Mouse (Mus musculus) intestine, embryonic 14.5 days (tissue): ENCODE results near the gene Sbk2. TPM values are rescaled to one million over a fixed set of nuclear protein-coding genes. Genes with fewer than 3 reads are reported as not detected.

Experiments used
- ATAC-seq: fragments of 200-750 bp; cut with Nextera tagmentation; replicated peaks from 2 replicates; pipeline ENCODE4 v1.8.0; 2017; ENCODE audit warnings: low read depth, moderate number of reproducible peaks, moderate TSS enrichment, moderate library complexity; ENCODE audit not compliant: low FRiP score, low TSS enrichment
- DNase-seq: peaks from one replicate; pipeline ENCODE4 v3.0.0-alpha.2; 2018; ENCODE audit warnings: low spot score
- H3K27ac ChIP-seq: fragments of 300-500 bp; sonication (generic); 2 replicates; pipeline ENCODE4 v1.5.1; 2014; ENCODE audit warnings: low read depth, mild to moderate bottlenecking, control low read depth
- H3K27me3 ChIP-seq: fragments of 300-500 bp; sonication (generic); replicated peaks from 2 replicates; pipeline ENCODE4 v1.6.1; 2014; ENCODE audit warnings: low read length, control low read depth; ENCODE audit not compliant: control insufficient read depth, insufficient read depth
- H3K36me3 ChIP-seq: fragments of 300-500 bp; sonication (generic); 2 replicates; pipeline ENCODE4 v1.6.1; 2014; ENCODE audit warnings: low read length, control low read depth; ENCODE audit not compliant: control insufficient read depth, insufficient read depth
- H3K4me1 ChIP-seq: fragments of 300-500 bp; sonication (generic); replicated peaks from 2 replicates; pipeline ENCODE4 v1.6.1; 2014; ENCODE audit warnings: low read length, control low read depth, mixed read lengths; ENCODE audit not compliant: control insufficient read depth, insufficient read depth
- H3K4me2 ChIP-seq: fragments of 300-500 bp; sonication (generic); 2 replicates; pipeline ENCODE4 v1.6.1; 2014; ENCODE audit warnings: low read length
- H3K4me3 ChIP-seq: fragments of 300-500 bp; sonication (generic); 2 replicates; pipeline ENCODE4 v1.5.1; 2014; ENCODE audit warnings: low read depth, low read length, control low read depth, mixed read lengths
- H3K9ac ChIP-seq: fragments of 300-500 bp; sonication (generic); 2 replicates; pipeline ENCODE4 v1.6.1; 2014; ENCODE audit warnings: mild to moderate bottlenecking, low read length
- H3K9me3 ChIP-seq: fragments of 300-500 bp; sonication (generic); 2 replicates; pipeline ENCODE4 v1.6.1; 2016; ENCODE audit warnings: low read length, control low read depth; ENCODE audit not compliant: control insufficient read depth
- WGBS: fragments of 180-500 bp; shearing (Covaris S2); extraction: QIAGEN DNeasy Blood & Tissue Kit; methylation state at CpG from one replicate; pipeline ENCODE4 v1.1.7; 2014; 5-methylcytosine and 5-hydroxymethylcytosine counted together
- polyA plus RNA-seq: library from polyadenylated mRNA; unstranded; fragments of >200 nt; fragmentation: Nextera tagmentation; extraction: Ambion mirVana; gene quantifications from 2 replicates; pipeline ENCODE4 v1.2.1, GENCODE M21; 2014

Gene Sbk2
- polyA plus RNA-seq, 1 experiment from 2014 or later = 0.23 TPM

- H3K4me3 ChIP-seq = no peak overlapping the region
- WGBS = 59% methylated on average over 59 of the region's 59 CpGs
- H3K27ac ChIP-seq = no peak overlapping the region
- no peak for ATAC-seq
- H3K9me3 ChIP-seq = peaks cover 11% of the 10 kb centered on the region; the same call in 1 of the 2 replicates
- no peak for DNase-seq
- H3K4me2 ChIP-seq = peak overlapping the region; percentile 82; the same call in 1 of the 2 replicates
- H3K27me3 ChIP-seq = no peaks in the 10 kb centered on the region; the same call in 1 of the 2 replicates
- peaks cover 11% of the 10 kb centered on the region for H3K4me1 ChIP-seq
- H3K36me3 ChIP-seq = peaks cover 20% of the 10 kb centered on the region
- H3K9ac ChIP-seq = no peak overlapping the region
These were observed 30.0 kb upstream of the Sbk2 start for GRCm38 (mm10) chr7:4993999-4994788.

DNA sequence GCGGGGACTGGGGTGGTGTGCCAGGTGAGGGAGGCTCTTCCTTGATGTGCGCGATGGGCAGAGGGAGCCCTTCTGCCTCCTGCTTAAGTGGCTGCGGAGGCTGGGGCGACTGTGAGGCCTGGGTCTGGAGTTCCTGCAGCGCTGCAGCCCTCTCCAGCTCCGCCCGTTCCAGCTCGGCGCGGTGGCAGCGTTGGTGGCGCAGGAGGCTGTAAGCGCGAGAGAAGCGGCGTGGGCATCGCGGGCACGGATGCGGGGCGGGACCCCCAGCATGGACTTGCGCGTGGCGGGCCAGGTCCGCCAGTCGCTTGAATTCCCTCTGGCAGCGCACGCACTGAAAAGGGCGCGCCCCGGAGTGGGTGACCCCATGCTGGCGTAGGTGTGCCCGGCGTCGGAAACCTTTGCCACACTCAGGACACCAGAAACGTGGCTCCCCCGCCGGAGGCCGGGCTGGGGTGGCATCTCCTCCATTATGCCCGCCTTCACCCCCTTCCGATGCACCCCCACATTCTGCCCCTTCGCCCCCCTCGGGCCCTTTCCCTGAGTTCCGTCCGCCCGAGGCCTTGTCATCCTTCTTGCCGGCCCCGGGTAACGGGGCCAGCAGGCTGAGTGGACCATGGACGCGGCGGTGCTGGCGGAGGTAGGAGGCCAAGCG is 29.3 kb upstream of the Sbk2 start:
- Histone ChIP-seq H3K4me1 (peaks cover 11% of the 10 kb centered on the region), H3K4me2 (no peak overlapping the region), H3K27me3 (no peaks in the 10 kb centered on the region; the same call in 1 of the 2 replicates), H3K9me3 (peaks cover 11% of the 10 kb centered on the region; the same call in 1 of the 2 replicates), H3K4me3 (no peak overlapping the region), H3K27ac (no peak overlapping the region), H3K9ac (no peak overlapping the region), H3K36me3 (peaks cover 20% of the 10 kb centered on the region)
- WGBS = 51% methylated on average over 55 of the region's 55 CpGs
- no peak for DNase-seq
- no peak for ATAC-seq

- Histone ChIP-seq H3K27ac (no peak overlapping the region), H3K36me3 (peaks cover 11% of the 10 kb centered on the region), H3K9me3 (no peaks in the 10 kb centered on the region), H3K4me1 (no peaks in the 10 kb centered on the region), H3K9ac (no peak overlapping the region), H3K4me3 (no peak overlapping the region), H3K4me2 (no peak overlapping the region), H3K27me3 (no peaks in the 10 kb centered on the region)
- DNase-seq = no peak
- WGBS = 47% methylated on average over 2 of the region's 2 CpGs
- ATAC-seq = no peak
These were observed 24.0 kb upstream of the Sbk2 start for GRCm38 (mm10) chr7:4988250-4988649.

DNA sequence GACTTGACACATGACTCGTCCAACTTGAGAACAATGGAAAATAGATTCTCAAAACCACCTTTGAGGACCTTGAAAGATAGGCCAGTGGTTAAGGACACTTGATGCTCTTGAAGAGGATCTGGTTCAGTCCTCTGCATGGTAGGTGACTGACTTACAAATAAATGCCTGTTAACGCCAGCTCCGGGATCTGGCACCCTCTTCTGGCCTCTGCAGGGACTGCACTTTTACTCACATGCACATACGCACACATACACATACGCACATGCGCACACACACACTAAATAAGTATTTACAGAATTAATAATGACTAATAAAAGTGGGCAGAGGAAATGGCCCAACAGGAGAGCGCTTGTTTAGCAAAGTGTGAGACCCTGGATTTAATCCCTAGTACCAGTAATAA is 12.6 kb upstream of the Sbk2 start:
- Histone ChIP-seq H3K4me1 (no peaks in the 10 kb centered on the region), H3K27me3 (no peaks in the 10 kb centered on the region), H3K9ac (no peak overlapping the region), H3K9me3 (0 out of 2 replicates have a peak, but pooled peaks cover 3% of the 10 kb centered on the region), H3K4me2 (no peak overlapping the region), H3K27ac (no peak overlapping the region), H3K36me3 (no peaks in the 10 kb centered on the region), H3K4me3 (no peak overlapping the region)
- ATAC-seq (no peak), DNase-seq (no peak)
- WGBS = 88% methylated on average over 7 of the region's 7 CpGs

DNA sequence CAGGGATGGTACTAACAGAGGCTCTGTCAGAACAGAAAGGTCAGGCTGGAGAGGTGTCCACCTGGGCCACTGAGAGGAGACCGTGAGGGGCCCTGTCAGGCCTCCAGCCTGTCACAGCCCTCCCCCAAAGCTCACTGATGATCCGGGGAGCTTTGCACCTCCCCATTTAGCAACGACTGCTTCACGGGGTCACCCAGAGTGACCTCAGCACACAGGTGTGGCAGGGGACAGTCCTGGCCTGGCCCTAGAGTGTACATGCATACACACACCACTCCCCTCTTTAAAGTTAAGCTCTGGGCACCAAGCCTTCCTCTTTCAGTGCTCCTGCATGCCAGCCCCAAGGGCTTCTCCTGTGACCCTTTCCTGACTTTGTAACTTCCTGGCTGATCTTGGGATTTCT is 11.2 kb upstream of the Sbk2 start:
- no peak overlapping the region for H3K4me3 ChIP-seq
- H3K4me2 ChIP-seq = no peak overlapping the region
- ATAC-seq (no peak), DNase-seq (no peak)
- H3K27ac ChIP-seq = no peak overlapping the region
- H3K9me3 ChIP-seq = 0 out of 2 replicates have a peak, but pooled peaks cover 3% of the 10 kb centered on the region
- H3K4me1 ChIP-seq = no peaks in the 10 kb centered on the region
- no peak overlapping the region for H3K9ac ChIP-seq
- no peaks in the 10 kb centered on the region for H3K27me3 ChIP-seq
- 46% methylated on average over 4 of the region's 4 CpGs for WGBS
- no peaks in the 10 kb centered on the region for H3K36me3 ChIP-seq

- Histone ChIP-seq H3K4me2 (no peak overlapping the region), H3K36me3 (no peaks in the 10 kb centered on the region), H3K27ac (no peak overlapping the region), H3K27me3 (0 out of 2 replicates have a peak, but pooled peaks cover 4% of the 10 kb centered on the region), H3K9ac (no peak overlapping the region), H3K4me1 (no peaks in the 10 kb centered on the region), H3K4me3 (no peak overlapping the region), H3K9me3 (0 out of 2 replicates have a peak, but pooled peaks cover 3% of the 10 kb centered on the region)
- WGBS = 64% methylated on average over 18 of the region's 18 CpGs
- ATAC-seq (no peak), DNase-seq (no peak)
These were observed 8.3 kb upstream of the Sbk2 start for GRCm38 (mm10) chr7:4972321-4973047.

DNA sequence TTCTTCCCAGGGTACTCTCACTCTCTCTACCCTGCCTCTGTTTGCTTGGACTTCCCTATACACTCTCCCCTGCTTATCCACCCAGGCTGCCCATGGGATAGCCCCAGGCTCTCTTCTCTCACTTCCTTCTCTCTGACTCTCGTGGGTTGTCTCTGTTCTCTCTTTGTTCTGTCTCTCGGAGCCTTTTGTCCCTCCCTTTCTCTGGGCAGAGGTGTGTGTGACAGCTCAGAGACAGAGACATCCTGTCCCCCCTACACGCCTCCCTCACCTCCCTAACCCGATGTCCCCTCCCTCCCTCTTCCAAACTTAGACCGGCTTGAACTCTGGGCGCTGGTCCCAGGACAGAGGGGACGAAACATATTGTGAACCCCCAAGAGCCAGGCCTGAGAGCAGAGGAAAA is 7.5 kb upstream of the Sbk2 start:
- Histone ChIP-seq H3K9ac (no peak overlapping the region), H3K27ac (no peak overlapping the region), H3K9me3 (0 out of 2 replicates have a peak, but pooled peaks cover 3% of the 10 kb centered on the region), H3K4me1 (no peaks in the 10 kb centered on the region), H3K27me3 (0 out of 2 replicates have a peak, but pooled peaks cover 4% of the 10 kb centered on the region), H3K4me3 (no peak overlapping the region), H3K4me2 (no peak overlapping the region), H3K36me3 (no peaks in the 10 kb centered on the region)
- WGBS = 20% methylated on average over 7 of the region's 7 CpGs
- DNase-seq (no peak), ATAC-seq (no peak)

DNA sequence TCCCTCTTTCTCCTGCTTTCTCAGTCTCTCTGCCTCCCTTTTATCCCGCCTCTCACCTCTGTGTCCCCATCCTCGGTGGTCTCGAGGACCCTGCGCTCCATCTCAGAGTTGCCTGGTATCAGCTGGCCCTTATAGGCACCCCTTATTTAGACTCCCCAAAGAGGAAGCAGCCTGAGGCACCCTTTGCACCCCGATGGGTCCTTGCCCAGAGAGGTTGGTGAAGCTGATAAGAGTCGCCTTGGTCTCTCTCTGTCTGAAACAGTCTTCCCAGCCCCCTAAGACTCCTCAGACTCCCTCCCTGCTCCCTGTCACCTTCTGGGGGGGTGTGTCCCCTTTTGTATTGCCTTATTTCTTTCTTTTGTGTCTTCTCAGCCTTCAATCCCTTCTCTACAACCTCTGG is 6.9 kb upstream of the Sbk2 start, which contains the start of gene Sbk3:
Gene Sbk3 (minus strand): TSS at position 101 of the 400 bp plus-strand sequence.
- H3K9ac ChIP-seq = no peak within 1 kb of the TSS
- 42% methylated on average over 6 of the region's 6 CpGs for whole genome bisulfite sequencing
- H3K27me3 ChIP-seq = 0 out of 2 replicates have a peak, but pooled peaks cover 4% of the 10 kb centered on the region
- no peaks in the 10 kb centered on the region for H3K36me3 ChIP-seq
- ATAC-seq = no peak
- no peaks in the 10 kb centered on the region for H3K4me1 ChIP-seq
- H3K4me2 ChIP-seq = no peak within 1 kb of the TSS
- no peaks in the 10 kb centered on the region for H3K9me3 ChIP-seq
- H3K4me3 ChIP-seq = no peak within 1 kb of the TSS
- H3K27ac ChIP-seq = no peak within 1 kb of the TSS
- DNase-seq = no peak
